Mouse (Mus musculus) heart, postnatal 25 days (tissue): ENCODE data around the gene Slc41a2. TPM values are rescaled to one million over a fixed set of nuclear protein-coding genes. Genes with fewer than 3 reads are reported as not detected.
A peak's percentile ranks its signal among the peaks of the same experiment; 100 is the strongest.

Experiments used
- DNase-seq: peaks from one replicate; pipeline ENCODE4 v3.0.0; 2022; ENCODE audit warnings: low spot score
- intact Hi-C: fragments of 180-260 bp; cut with DNase I; formaldehyde crosslinking; loops from one replicate; pipeline ENCODE4 v1.15.1; 2025
- total RNA-seq, 2 experiments: library from RNA; stranded (reverse); gene quantifications; 2 replicates each; pipeline ENCODE4 v1.2.3; 2021

Gene Slc41a2
- total RNA-seq, 2 experiments from 2014 or later: 1.5 to 1.6 TPM

- DNase-seq: no peak
- intact Hi-C loops: no loop called here
Measured at GRCm38 (mm10) chr10:83251377-83251776, 86.3 kb downstream of the Slc41a2 start.

DNA sequence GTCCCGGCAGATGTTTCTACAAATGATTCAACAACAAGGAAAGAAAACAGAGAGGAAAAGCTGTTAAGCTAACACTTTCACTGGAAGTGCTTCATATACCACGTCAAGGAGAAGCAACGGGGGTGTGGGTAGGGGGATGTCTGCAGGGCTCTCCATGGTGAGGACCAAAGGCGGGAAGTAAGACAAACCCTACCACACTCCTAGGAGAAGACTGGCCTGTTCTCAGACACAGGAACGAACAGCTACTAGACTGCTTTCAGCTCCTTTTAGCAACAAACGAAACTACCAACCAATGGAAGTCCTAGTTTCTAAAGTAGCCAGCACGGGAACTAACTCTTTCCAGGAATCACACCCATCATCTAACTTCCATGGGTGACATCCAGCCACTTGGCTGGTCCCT is 89.6 kb downstream of the Slc41a2 start:
- no peak for DNase-seq
- intact Hi-C loops: no loop called here

- intact Hi-C loops: no loop called here
- DNase-seq: no peak
Measured at GRCm38 (mm10) chr10:83245720-83246119, 92.0 kb downstream of the Slc41a2 start.

- intact Hi-C loops: no loop called here
- DNase-seq: no peak
Measured at GRCm38 (mm10) chr10:83244131-83244530, 93.6 kb downstream of the Slc41a2 start.

GRCm38 (mm10) chr10:83242106-83242686 is 95.5 kb downstream of the Slc41a2 start:
- no peak for DNase-seq
- intact Hi-C loops: no loop called here

DNA sequence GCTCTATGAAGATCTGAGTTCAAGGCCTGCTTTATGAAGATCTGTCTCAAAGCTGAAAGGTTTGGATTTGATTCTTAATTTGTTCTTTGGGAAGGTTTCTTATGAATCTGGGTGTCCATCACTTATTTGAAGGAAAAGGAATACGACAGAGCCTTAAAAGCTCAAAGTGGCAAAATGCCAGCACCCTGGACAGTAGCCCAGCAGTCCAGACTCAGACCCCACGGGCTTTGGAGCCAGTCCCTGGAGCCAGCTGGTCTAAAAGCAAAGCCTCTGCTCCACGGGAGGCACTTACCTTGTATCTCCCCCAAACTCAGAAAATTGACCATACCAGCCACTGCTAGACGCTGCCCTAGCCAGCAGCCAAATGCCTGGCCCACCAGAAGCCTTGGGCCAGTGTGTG is 103.3 kb downstream of the Slc41a2 start:
- intact Hi-C loops: no loop called here
- DNase-seq: no peak

GRCm38 (mm10) chr10:83233967-83234366 is 103.7 kb downstream of the Slc41a2 start:
- intact Hi-C loops: no loop called here

GRCm38 (mm10) chr10:83228626-83229025 is 109.1 kb downstream of the Slc41a2 start:
- intact Hi-C loops: no loop called here
- DNase-seq: no peak

More at GRCm38 (mm10) chr10:83233967-83234366, 103.7 kb downstream of the Slc41a2 start:
- DNase-seq: no peak

DNA sequence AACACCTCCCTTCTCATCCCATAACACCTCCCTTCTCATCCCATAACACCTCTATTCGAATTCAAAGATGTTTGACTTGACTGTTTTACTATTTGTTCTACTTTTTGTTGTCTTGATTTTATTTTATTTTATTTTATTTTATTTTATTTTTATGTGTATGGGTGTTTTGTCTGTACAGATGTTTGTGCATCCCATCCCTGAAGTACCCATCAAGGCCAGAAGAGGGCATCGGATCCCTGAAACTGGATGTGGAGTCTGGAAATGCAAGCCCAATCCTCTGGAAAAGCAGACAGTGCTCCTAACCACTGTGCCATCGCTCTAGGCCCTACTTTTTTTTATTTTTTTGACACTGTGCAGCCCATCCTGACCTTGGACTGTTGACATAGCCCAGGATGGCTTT is 112.7 kb downstream of the Slc41a2 start:
- intact Hi-C loops: no loop called here
- no peak for DNase-seq

DNA sequence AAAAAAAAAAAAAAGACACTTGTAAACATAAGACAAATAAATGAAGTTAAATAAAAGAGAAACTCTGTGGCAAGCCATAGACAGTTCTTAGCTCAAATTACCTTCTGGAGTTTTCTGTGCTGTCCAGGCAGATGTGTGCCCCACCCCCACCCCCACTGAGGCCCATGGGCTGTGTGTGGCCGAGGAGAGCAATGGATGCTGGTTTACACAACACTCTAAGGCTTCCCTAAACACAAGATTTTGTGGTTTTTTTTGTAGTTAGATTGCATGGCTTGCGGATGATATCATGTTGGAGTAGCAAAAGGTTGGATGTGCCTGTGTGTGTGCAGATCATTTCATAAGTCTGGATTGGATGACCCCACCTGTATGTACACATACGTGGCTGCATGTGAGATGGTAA is 116.8 kb downstream of the Slc41a2 start:
- no peak for DNase-seq
- intact Hi-C loops: no loop called here

- no peak for DNase-seq
- intact Hi-C loops: no loop called here
Measured at GRCm38 (mm10) chr10:83220217-83220616, 117.5 kb downstream of the Slc41a2 start.

DNA sequence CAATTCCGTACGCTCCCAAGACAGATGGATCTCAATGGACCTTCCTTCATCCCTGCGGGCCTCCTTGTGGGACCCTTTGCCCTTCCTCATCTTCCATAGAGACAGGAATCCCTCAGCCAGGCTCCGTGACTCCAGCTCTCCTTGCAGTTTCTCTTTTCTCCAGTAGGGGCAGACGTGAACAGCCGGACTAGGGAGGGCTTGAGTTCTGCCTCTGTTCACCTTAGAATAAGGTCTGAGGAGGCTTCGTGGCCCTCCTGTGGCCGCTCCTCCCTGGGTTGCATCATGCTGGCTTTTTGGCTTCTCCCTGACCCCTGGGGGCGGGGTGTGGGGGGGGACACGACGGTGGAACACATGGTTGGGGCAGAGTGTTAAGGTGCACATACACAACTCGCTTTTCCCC is 118.0 kb downstream of the Slc41a2 start:
- no peak for DNase-seq
- intact Hi-C loops: no loop called here

GRCm38 (mm10) chr10:83218778-83219177 is 118.9 kb downstream of the Slc41a2 start:
- no peak for DNase-seq
- intact Hi-C loops: no loop called here

GRCm38 (mm10) chr10:83217256-83217655 is 120.4 kb downstream of the Slc41a2 start:
- intact Hi-C loops: no loop called here

DNA sequence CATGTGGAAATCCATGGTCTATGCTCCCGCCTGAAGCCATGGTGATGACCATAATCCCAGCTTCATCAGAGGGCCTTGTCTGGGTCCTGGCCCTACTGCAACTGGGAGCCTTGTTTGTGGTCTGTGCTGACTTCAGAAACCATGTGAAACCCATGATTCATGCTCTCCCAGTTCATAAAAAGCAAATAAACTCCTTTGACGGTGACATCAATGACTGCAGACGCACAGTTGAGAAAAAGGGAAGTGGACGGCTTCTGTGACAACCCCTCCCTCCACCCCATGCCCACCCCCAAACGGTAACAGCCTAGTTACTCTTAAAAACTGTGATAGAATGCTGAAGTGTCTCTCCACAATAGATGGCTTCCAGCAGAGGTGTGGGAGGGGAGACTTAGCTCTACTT is 122.1 kb downstream of the Slc41a2 start:
- DNase-seq: no peak
- intact Hi-C loops: no loop called here

More at GRCm38 (mm10) chr10:83217256-83217655, 120.4 kb downstream of the Slc41a2 start:
- DNase-seq: peak; percentile 43

GRCm38 (mm10) chr10:83212618-83213017 is 125.1 kb downstream of the Slc41a2 start:
- intact Hi-C loops: no loop called here
- DNase-seq: no peak

GRCm38 (mm10) chr10:83210968-83211583 is 126.6 kb downstream of the Slc41a2 start:
- DNase-seq: no peak
- intact Hi-C loops: no loop called here

- intact Hi-C loops: no loop called here
- DNase-seq: no peak
Measured at GRCm38 (mm10) chr10:83210122-83210521, 127.6 kb downstream of the Slc41a2 start.

DNA sequence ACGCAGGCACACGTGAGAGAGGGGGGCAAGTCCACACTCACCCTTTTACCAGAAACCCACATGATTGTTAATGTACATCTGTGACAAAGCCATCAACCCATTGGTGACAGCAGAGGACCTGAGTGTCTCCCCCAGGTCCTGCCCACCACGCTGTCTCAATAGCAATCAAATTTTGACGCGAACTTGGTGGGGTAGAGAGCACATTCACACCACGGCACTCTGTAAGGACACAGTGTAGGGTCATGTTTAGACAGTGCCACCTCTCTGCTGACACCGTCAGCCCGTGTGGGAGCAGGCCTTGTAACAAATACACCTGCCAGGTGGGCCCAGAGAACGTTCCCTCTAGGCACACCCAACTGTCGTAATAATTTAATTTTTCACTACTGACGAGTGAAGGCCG is 128.3 kb downstream of the Slc41a2 start:
- DNase-seq: no peak
- intact Hi-C loops: no loop called here

- no peak for DNase-seq
- intact Hi-C loops: no loop called here
Measured at GRCm38 (mm10) chr10:83208436-83208835, 129.2 kb downstream of the Slc41a2 start.

DNA sequence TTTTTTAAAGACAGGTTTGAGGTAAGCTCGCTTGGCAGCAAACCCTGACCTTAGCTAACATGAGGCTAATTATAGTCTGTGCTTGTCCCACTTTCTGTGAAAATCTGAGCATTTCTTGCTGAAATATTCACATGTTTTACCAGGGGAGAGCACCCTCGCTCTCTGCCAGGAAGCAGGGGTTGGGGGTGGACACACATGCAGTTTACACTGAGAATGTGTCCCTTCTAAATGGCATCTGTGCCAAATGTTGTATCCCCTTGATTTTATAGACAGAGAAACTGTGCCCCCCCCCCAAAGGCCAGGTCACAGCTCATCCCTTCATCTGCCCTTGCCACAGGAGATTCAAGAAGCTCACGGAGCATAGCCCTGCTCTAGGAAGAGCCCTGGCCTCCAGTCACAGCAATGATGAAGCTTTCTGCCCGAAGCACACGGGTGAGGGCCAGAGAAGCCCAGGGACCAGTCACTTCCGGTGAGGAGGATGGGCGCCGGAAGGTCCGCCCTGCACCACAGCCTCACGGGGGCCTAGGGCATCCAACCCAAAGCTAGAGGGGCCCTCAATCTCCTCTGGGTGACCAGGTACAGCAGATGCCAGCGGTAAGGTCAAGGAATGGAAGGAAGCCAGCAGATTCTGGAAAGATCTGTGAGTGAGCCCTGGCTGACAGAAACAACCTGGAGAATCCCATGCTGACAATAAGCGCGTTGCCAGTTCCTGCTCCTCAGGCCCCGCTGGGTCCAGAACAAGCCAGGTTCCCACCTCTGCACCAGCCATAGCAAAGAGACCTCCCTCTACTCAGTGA is 134.6 kb downstream of the Slc41a2 start:
- no peak for DNase-seq
- intact Hi-C loops: no loop called here
